Mouse (Mus musculus) gastrocnemius, postnatal 25 days (tissue): Measurements from ENCODE around the gene Gm10300. TPM values are rescaled to one million over a fixed set of nuclear protein-coding genes. Genes with fewer than 3 reads are reported as not detected.

ENCODE experiments used
- DNase-seq: peaks from one replicate; pipeline ENCODE4 v3.0.0; 2022
- total RNA-seq, 2 experiments: library from RNA; stranded (reverse); gene quantifications; 1 replicate in 1 of 2; 2 replicates in 1 of 2; pipeline ENCODE4 v1.2.3; 2021

Gene Gm10300
- total RNA-seq, 2 experiments from 2014 or later = not detected

DNA sequence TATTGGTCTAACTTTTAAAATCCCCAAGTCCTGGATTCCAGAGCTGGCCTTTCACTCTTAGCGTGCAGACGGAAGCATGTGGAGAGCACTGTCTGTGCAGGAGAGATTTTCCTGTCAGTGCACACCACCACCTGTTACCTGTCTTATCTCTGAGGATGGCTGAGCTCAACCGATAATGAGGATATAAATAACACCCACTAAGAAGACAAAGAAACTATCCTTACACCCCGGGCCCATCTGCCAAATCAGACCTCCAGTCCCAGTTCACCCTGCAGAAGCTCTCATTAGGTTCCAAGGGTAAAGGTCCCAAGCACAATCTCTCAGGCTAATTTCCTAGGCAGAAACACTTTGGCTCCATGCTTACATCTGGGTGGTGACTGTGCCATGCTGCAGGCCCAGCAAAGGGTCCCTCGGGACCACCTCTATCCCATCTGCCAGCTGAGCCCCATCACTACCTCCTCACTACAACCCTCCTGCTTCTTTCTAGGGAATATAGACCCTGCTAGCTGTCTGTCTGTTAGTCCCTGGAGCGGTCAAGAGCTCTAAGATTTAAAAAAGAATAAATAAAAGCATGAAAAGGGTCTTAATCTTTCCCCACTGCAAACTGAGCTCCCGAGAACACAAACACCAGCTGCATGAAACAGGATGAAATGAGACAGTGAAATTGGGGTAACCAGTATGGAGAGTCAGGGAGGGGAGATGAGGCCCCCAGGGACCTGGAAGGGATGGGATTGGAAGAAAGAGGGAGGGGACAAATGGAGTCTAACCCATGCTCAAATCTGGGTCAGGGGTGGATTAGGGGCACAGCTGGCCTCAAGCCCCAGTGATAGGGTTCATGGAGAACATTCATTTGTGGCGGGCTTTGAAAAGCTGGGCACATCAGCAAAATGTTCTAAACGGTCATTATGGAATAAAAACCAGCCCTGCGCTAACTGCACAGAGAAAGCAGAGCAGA, 22.9 kb upstream of the Gm10300 start:
- DNase-seq = no peak

DNA sequence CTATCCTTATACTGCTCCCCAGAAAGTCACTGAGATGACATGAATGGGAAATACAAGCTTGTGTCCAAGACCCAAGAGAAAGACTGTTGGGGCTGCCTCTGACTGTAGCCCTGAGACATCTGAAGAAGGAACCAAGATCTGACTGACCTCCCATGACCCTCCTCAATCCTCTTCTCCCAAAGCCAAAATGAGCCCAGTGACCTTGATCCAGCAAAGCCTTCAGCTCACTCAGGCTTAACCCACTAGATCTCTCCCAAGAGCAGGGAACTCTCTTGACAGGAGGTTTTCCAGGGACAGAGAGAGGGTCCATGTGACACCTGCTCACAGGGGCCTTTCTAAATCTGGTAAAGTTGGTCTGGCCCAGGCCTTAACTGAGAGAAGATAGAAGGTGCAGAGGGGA, 17.2 kb upstream of the Gm10300 start:
- DNase-seq = no peak

- DNase-seq = no peak
These were observed 15.0 kb upstream of the Gm10300 start for GRCm38 (mm10) chr4:132059541-132059940.

DNA sequence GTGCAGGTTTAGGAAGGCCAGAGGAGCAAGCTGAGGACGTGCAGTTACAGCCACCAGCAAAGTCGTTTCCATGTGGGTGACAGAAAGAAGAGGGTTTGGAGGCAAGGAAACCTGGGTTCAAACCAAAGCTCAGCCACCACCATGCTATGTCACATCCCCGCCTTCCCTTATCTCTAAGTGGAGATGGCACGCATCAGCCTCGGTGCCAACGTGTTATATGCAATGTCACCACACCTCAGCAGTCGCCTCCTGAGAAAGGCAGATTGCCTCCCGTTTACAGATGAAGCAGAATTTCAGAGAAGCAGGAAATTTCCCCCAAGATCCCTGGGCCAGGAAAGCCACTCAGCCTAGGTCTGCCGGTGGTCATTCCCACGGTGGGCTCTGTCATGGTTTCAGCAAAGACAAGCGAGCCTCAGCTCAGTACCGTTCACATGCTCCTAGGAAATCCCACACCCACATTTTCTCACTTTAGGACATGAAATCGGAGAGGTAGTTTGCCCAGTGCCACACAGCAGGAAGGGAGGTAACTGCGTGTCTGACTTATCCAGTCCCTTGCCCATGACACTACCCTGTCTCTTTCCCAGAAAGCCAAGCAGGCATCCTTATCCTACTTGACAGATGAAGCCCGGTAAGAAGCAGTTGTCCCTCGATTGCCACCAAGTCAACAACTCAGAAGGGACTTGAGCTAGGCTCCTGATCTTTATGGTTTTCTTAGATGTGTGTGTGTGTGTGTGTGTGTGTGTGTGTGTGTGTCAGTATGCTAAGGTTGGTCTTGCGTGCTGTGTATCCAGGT, 14.3 kb upstream of the Gm10300 start:
- no peak for DNase-seq

- no peak for DNase-seq
These were observed 12.2 kb upstream of the Gm10300 start for GRCm38 (mm10) chr4:132062289-132062688.

DNA sequence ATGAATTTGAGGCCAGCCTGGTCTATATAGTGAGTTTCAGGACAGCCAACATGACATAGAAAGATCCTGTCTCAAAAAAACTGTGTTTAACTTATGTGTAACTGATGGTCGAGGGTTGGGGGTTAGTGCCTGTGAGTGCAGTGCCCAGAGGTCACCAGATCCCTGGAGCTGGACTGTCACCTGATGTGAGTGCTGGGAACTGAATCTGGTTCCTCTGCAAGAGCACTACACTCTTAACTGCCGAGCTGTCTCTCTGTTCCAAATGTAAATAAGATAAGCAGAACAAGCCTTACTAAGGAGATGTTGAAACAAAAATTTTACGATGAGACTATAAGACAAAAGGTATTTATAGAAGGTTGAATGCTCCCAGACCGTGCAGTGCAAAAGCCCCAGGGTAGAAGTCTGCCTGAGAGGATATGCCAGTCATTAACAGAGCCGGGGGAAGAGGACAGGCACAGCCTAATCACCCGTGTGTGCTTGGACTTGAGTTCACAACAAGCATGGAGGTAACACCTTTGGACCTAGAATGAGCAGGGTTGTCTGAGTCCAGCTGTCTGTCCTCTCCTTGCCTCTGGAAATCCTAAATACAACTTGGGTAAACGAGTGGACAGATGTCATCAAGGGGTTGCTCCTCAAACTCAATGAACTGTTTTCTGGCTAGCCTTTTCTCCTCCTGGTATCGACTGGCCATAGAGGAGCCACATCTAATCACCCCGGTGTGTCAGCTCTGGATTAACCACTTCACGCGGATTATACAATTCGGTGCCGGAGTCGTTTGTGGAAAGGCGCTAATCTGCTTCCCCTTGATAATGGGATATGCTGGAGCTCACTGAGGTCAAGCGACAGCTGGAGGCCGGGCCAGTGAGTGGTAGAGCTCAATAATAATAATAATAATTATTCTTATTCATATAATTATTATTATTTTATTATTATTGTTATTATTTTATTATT, 11.3 kb upstream of the Gm10300 start:
- no peak for DNase-seq

DNA sequence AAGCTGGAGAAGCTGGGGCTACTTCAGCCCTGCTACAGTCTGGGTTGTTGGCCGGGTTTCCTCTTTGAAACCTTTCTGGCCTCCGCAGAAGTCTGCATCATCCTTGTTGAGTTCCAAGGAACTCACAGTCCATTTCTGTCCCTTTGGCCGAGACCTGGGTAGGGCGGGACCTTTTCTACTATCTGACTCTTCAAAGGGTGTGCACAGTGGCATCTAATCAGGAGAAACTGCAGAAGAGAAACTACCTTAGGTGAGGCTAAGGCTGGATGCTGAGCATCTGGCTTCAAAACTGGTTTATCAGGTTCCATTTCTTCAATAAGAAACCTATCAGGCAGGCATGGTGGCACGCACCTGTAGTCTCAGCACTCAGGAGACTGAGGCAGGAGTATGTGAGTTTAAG, 9.9 kb upstream of the Gm10300 start:
- DNase-seq = no peak

- DNase-seq = no peak
These were observed 8.9 kb upstream of the Gm10300 start for GRCm38 (mm10) chr4:132065578-132065977.

GRCm38 (mm10) chr4:132066101-132066773, 8.3 kb upstream of the Gm10300 start:
- DNase-seq = peak; percentile 75

GRCm38 (mm10) chr4:132067112-132067937, 7.2 kb upstream of the Gm10300 start:
- DNase-seq = no peak

GRCm38 (mm10) chr4:132067938-132068235, 6.6 kb upstream of the Gm10300 start:
- DNase-seq = no peak

GRCm38 (mm10) chr4:132071674-132072073, 2.8 kb upstream of the Gm10300 start:
- DNase-seq = no peak

GRCm38 (mm10) chr4:132072156-132072555, 2.3 kb upstream of the Gm10300 start:
- DNase-seq = no peak

GRCm38 (mm10) chr4:132072946-132073345, 1.6 kb upstream of the Gm10300 start:
- peak; percentile 83 for DNase-seq

GRCm38 (mm10) chr4:132074933-132075769, 654 bp downstream of the Gm10300 start, which contains the start of gene Epb41:
TSS of gene Epb41 (minus strand) at chr4:132075321.
- DNase-seq = peak; percentile 99

- DNase-seq = no peak
These were observed 1.3 kb downstream of the Gm10300 start for GRCm38 (mm10) chr4:132075796-132076195.

DNA sequence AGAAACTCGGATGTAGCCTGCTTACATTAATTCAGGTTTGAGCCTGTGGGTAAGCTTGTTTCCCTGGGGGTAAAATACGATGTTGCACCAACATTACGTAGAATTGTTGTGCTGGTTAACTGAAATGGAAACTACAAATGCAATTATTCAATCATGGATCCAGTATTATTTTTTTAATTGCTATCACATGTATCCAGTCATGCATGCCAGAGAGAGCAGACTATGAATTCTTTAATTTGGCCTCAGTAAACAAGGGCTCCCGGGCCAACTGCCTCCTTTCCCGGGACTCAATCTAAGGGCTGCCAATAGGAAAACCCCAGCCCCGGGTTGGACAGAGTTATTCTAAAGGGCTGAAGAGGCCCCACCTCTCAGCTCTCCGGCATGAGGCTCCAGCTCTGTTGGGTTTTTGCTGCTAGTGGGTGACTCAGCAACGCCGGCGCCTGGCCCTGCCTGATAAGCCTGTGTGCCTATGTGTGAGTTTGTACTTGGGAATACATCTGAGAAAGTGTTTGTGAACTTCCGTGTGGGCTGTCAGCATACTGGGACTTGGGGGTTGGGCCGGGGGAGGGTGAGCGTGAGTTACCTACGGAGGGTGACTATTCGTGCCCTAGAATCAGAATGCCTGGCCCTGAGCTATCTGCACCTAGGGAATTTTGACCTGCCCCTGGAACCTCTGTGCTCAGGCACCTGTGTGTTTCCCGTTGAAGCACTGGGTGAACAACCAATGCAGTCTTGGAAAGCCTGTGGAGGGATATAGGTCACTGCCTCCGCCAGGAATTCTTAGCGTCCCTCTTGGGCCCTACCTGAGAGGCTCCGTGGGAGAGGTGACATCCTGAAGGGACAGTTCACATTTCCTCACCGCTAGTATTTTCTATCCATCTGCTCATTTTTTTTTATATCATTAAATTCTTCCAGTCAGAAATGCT, 2.2 kb downstream of the Gm10300 start:
- peak; percentile 46 for DNase-seq

GRCm38 (mm10) chr4:132077445-132077844, 2.9 kb downstream of the Gm10300 start:
- DNase-seq = no peak
